Mouse (Mus musculus): ENCODE results near the gene Tmem266.

Tmem266 gene

DNA sequence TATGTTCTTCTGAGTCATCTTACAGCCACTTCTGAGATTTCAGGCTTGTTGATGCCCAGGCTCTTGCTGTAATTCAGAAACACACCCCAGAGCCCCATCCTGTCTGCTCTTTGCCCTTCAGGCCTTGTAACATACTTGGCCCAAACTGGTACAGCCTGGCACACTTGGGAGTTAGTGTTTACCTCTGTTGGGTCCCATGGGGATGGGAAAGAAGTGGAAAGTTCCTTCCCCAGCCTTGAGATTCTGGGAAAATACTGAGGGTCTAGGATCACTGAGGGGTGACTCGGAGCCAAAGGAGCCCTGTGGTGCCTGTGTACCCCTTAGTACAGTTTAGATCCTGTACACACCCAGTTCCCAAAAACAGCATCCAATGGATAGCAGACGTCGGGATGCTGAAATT, 95.1 kb downstream of the Tmem266 start:
- POLR2A ChIA-PET = no interaction called here
- CTCF ChIA-PET = interaction anchor here in 1 of 4 experiments (0.9 kb wide), 1 partner anchor 12 kb away, joined by 4 read pairs; no protein-coding TSS in a partner anchor

DNA sequence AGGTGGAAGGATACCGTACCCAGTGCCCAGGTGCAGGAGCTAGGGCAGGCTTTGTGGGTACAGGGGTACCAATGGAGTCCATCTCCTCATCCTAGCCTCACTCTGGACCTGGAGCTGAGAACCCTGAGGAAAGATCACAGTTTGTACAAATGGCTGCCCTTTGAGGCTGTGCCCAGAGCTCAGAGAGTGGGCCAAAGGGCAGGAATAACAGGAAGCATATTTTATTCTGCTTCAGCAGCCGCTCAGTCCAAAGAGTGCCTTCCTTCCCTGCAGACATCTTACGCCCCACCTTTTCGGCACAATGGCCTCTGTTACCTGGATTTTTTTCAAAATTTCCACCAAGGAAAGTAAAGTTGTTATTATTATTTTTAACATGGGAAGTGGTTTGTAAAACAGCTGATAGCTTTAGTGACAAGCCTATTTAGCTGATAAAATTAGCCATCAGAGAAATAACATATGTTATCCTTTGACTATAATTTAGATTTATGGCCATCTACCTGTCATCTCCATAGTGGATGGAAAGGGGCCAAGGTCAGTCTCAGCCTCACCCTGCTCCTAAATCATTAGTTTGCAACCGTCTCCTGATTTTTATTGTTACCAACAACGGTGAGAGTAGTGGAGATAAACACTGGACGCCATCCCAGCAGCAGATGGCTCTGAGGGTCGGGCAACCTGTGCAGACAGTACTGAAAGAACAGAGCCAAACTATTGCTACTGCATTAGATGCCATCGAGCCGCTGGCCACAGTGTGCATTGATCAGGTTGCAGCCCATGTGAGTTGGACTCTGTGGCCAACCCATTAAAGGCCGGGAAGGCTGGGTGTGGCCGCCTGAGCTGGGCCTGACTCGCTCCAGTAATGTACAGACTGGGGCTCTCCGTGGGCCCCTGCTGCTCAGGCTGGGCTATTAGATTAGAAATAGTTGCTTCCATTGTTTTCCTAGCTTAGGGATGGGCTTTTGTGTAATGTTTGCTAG, 97.0 kb downstream of the Tmem266 start:
- CTCF ChIA-PET = interaction anchor here in 3 of 4 experiments (0.6 to 2.3 kb wide), 4 partner anchors 13 to 1212 kb away, joined by 3 to 10 read pairs (median 4); no protein-coding TSS in a partner anchor
- POLR2A ChIA-PET = interaction anchor here in 2 of 4 experiments (0.6 to 1.4 kb wide), 6 partner anchors 12 to 1725 kb away, joined by 3 to 4 read pairs (median 3); partner anchors contain the start of genes Scaper (in 2 of the 2) and Neil1 (in 1 of the 2)

DNA sequence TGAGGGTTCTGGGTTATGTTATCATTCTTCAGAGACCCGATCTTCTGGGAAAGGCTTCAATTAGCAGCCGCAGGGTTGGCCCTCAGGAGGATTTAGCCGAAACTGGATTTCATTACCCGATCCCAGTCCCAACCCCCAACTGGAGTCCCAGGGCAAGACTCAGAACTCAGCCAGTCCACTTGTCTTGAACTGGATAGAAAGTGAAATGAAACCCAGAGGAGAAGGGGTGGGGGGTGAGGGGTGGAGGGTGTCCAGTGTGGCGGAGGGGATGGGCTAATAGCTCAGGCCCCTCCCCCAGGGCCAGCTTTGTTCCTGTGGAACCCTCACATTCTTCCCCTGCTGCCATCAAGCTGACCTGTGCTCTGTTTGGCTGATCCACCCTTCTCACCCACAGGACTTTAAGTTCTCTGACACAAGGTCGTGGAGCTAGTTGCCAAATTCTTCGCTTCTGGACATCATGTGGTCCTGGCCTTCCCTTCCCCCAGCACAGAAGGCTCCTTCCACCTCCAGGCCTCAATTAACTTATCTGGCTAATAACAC, 98.6 kb downstream of the Tmem266 start:
- POLR2A ChIA-PET = interaction anchor here in 1 of 4 experiments (1.4 kb wide), 2 partner anchors 14 to 512 kb away, joined by 4 read pairs; partner anchors contain the start of gene Scaper
- CTCF ChIA-PET = interaction anchor here in 1 of 4 experiments (2.3 kb wide), 1 partner anchor 16 kb away, joined by 10 read pairs; no protein-coding TSS in a partner anchor

DNA sequence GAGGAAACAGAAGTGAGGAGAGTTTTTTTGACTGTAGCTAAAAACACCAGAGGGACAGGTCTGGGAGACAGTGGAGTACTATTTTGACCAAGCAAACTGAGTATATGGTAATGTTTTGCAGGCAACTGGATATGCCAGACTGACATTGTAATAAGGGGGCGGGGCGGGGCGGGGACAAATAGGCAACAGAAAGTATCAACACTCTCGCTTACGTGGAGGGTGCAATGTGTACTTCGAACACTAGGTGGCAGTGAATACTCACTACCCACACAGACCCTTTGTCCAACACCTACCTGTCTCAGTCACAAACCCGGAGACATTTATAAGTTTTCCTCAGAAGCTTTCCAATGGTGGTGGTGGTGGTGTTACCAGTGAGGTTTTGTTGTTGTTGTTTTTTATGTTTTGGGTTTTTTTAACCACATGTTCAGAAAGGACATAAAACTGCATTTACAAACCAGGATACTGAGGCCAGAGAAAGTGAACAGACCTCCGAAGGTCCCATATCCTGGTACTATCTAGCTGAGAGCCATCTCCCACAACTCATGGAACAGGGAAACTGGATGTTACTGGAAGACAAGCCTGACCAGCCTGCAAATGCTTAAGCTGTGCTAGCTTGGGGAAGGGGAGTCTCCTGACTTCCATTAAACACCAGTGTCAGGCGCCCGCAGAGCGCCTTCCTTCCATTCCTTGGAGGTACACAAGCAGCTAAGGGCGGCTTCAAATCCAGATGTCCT, 102.7 kb downstream of the Tmem266 start:
- ChIA-PET CTCF (interaction anchor here (0.6 to 3.1 kb wide), 32 partner anchors 9 to 1461 kb away, joined by 3 to 19 read pairs (median 3); partner anchors contain the start of gene Scaper (in 1 of the 4)), POLR2A (interaction anchor here (0.6 to 1.8 kb wide), 13 partner anchors 12 to 509 kb away, joined by 3 to 7 read pairs (median 3); partner anchors contain the start of genes Etfa (in 1 of the 4) and Scaper (in 1 of the 4))

DNA sequence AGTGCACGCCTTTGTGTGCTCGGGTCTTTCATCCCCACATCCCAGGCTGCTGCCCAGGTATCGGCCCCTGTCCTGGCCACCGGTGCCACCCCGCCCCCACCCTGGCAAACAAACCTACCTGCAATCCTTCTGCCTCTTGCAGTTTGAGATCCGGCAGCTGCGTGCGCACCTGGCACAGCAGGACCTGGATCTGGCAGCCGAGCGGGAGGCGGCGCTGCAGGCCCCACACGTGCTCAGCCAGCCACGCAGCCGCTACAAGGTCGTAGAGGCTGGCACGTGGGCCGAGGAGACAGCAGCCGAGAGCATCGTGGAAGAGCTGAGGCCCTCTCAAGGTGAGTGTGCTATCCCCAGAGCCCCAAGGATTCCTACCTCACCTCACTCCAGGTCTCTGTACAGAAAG, 103.4 kb downstream of the Tmem266 start:
- CTCF ChIA-PET = interaction anchor here (0.6 to 3.1 kb wide), 25 partner anchors 8 to 1460 kb away, joined by 3 to 19 read pairs (median 4); partner anchors contain the start of genes Pstpip1 (in 1 of the 4) and Scaper (in 1 of the 4)
- POLR2A ChIA-PET = interaction anchor here in 3 of 4 experiments (0.6 to 1.8 kb wide), 8 partner anchors 12 to 629 kb away, joined by 3 to 7 read pairs (median 3); no protein-coding TSS in a partner anchor

DNA sequence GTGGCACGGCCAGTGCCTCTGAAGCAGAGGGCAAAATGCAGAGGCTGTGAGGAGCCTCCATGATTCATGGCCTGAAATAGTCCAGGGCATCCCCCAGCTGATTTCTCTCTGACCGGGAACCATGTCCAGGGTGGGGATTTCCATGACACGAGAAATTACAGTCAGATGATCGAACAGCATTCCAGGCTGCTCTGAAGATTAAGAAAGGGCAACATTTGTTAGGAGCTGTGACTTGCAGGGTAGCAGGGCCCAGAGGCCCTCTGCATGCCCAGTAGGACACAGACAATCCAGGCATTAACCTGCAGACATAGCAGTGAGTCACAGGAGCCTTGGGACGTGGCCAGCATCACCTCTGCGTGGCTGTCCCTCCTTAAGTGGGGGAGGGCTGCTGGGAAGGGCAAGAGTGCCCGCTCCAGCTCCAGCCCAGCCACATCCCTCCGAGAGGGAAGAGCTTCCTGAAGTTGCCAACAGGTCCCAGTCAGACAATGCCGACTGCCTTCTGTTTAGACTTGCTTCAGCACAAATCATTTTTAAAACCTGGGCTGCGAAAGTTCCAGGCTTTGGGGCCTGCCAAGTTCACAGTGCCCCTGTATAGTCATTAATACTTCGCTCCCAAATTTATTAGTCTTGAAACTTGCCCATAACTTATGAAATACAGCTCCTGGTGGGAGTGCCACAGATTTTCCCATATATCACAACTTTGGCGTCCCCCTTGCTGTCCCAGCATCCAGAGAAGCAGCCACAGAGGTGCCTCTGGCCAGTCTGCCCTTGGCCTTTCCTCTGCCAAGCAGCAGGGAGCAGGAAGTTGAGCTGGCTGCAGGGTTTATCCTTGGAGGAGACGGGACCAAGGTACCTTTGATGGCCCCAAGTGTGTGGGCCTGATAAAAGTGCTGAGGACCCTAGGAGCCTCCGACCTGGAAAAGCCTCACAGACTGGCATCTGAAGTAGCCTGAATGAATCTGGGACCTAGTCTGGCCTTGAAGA, 105.9 kb downstream of the Tmem266 start:
- POLR2A ChIA-PET = interaction anchor here in 1 of 4 experiments (1.4 to 1.8 kb wide), 3 partner anchors 12 to 76 kb away, joined by 4 to 8 read pairs (median 6); no protein-coding TSS in a partner anchor
- CTCF ChIA-PET = interaction anchor here in 1 of 4 experiments (0.9 to 1.5 kb wide), 2 partner anchors 23 to 93 kb away, joined by 4 to 5 read pairs; no protein-coding TSS in a partner anchor

DNA sequence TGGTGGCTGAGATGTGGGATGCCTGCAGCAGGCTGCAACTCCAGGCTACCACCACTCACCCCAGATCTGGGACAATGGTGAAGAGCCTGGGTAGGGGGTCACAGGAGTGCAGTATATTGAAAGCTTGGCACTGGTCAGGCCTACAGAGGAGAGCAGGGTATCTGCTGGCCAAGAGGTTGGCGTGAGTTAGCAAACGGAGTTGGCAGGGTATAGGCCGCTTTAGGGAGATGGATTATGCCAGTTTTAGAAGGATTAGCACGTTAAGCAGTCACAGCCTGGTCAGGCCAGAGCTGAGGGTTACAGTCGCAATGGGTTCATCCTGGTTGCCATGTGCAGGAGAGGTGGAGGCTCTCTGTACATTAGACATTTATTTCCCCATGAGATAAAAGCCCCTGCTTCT, 107.2 kb downstream of the Tmem266 start:
- CTCF ChIA-PET = interaction anchor here in 1 of 4 experiments (0.6 kb wide), 1 partner anchor 1118 kb away, joined by 3 read pairs; no protein-coding TSS in a partner anchor
- POLR2A ChIA-PET = interaction anchor here in 2 of 4 experiments (0.5 to 1.8 kb wide), 2 partner anchors 11 to 124 kb away, joined by 3 to 8 read pairs; no protein-coding TSS in a partner anchor

DNA sequence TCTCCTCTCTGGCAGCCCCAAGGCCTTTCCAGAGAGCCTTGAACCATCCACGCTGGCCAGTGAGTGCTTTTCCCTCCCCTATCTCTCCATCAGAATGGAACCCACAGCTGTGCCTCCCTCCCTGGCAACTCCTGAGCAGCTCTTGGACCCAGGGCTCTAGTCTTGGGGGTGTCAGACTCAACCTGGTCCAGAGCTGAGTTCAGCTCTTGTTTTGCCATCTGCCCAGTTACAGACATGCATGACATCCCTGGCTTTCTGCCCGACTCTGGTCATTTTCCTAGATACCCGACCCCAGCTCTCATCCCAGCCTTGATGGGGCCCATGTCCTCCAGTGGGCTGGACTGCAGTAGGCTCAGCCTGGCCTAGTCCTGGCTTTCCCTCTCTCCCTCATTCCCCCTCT, 111.7 kb downstream of the Tmem266 start:
- POLR2A ChIA-PET = interaction anchor here in 1 of 4 experiments (1.7 kb wide), 1 partner anchor 9 kb away, joined by 5 read pairs; no protein-coding TSS in a partner anchor

DNA sequence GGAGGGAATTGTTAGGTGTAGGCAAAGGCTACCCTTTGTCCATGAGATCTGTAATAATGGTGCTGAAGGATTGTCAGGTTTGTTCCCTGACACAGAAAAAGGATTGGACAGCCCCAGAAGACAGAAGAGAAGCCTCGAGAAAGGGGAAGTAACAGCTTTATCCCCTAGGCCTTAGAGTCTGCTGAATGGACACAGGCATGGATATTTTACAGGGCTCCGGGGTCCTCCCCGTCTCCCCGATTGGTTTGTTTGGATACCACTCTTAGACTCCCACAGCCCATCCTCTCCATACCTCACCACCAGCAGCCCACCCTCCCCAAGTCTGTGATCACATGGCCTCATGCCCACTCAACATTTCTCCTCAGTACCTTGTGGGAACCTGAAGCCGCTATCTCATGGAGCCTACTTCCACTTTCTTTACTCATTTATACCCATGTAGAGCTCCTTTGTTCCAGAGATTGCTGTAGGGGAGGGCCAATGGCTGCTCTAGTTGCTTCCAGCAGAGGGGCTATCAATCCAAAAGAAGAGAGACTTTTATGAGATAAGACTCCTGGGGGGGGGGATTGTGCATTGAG, 112.6 kb downstream of the Tmem266 start:
- CTCF ChIA-PET = interaction anchor here in 2 of 4 experiments (0.6 to 1.5 kb wide), 5 partner anchors 9 to 28 kb away, joined by 3 to 5 read pairs (median 4); no protein-coding TSS in a partner anchor
- POLR2A ChIA-PET = interaction anchor here in 1 of 4 experiments (1.1 to 1.8 kb wide), 4 partner anchors 9 to 73 kb away, joined by 3 to 5 read pairs (median 4); partner anchors contain the start of gene Etfa

More for the DNA sequence above, 111.7 kb downstream of the Tmem266 start:
- CTCF ChIA-PET = interaction anchor here in 2 of 4 experiments (1.2 to 1.5 kb wide), 2 partner anchors 8 to 9 kb away, joined by 4 to 5 read pairs; no protein-coding TSS in a partner anchor

DNA sequence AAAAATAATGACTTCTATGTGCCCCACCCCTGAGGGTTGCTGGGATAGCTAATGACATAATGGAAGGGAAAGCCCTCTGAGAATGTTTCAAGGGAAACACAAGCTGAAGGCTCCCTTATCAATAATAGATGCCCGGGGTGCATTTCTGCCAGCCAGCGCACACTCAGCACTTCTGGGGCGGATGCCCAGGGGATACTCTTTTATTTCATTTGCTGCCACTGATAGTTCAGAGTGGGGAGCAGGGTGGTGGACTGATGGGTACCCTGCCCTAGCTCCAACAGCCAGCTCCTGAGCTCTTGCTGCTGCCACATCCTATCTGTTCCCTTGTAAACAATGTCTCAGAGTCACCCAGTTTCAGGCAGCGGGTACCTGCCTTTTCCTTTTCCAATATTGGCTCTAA, 120.8 kb downstream of the Tmem266 start:
- POLR2A ChIA-PET = interaction anchor here in 2 of 4 experiments (0.6 to 2.1 kb wide), 7 partner anchors 9 to 431 kb away, joined by 3 to 7 read pairs (median 4); partner anchors contain the start of gene Etfa (in 1 of the 2)
- CTCF ChIA-PET = interaction anchor here (0.6 to 1.5 kb wide), 4 partner anchors 18 to 1278 kb away, joined by 3 to 4 read pairs (median 3); no protein-coding TSS in a partner anchor

DNA sequence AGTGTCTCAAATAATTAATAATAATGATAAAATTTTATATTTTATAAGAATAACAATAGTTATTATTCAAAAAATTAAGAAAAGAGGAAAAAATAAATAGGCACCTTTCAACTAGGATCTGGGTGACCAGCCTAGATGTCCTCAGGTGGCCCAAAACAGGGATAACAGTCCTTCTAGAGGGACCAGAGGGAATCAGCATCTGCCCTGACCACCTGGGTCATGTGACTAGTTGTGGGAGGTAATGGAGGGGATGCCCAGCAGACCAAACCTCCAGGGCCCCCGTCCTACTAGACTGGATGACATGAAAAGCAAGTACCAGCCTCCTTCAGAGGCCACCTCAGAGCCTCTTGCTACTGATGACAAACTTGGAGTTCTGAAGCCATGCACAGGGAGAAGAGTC, 122.4 kb downstream of the Tmem266 start:
- POLR2A ChIA-PET = no interaction called here
- CTCF ChIA-PET = no interaction called here

DNA sequence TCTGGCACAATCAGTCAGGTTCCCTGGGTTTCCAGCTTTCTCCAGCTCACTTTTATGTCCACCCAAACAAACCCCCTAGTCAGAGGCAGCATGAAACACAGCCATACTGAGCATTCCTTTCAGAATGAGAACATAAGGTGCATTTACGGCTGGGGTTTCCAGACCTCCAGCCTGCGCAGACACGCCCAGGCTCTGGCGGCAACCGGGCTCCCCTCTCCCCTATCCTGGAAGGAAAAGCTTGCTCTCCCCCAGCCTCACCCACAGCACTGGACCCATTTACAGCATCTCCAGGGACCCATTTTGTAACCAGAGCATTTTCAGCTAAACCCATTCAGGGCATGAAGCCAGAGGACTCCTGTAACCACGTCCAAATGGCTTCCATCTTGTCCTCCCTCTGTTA, 123.3 kb downstream of the Tmem266 start:
- POLR2A ChIA-PET = no interaction called here
- CTCF ChIA-PET = interaction anchor here in 1 of 4 experiments (1.4 kb wide), 1 partner anchor 20 kb away, joined by 6 read pairs; no protein-coding TSS in a partner anchor

DNA sequence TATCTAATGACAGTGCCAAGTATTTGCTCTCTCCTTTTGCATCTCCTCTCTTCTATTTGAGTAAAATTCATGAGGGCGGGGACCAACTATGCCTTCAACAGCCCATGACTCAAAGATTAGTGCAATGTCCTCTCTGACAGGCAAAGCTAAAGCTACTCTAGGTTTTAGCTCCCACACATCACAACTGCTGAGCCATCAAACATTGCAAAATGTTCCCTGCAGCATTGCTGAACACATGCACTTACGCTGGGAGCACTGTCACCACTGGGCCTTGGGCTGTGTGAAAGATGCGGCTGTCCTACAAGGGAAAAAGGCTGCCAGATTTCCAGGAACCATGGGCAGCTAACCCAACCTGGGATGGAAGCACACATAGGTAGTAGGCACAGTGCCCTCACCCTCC, 124.7 kb downstream of the Tmem266 start:
- POLR2A ChIA-PET = interaction anchor here in 1 of 4 experiments (0.8 kb wide), 1 partner anchor 51 kb away, joined by 3 read pairs; no protein-coding TSS in a partner anchor
- CTCF ChIA-PET = interaction anchor here in 1 of 4 experiments (1.4 kb wide), 1 partner anchor 22 kb away, joined by 6 read pairs; no protein-coding TSS in a partner anchor

DNA sequence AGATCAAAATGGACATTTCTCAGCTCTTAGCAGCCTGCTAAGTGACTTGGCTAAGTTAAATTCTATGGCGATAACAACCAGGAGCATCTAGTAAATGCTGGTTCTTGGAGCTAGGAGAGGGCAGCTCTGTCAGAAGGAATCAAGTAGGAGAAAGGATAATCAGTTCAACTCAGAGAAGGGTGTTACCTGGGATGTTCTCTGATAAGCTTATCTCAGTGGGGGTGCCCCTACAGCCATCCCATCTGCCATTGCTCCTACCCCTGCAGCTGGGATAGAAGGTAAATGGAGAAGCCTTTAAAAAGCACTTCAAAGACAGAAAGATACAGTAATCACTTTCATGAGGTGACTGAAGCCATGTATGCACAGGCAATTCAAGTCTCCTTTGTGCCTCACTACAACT, 126.2 kb downstream of the Tmem266 start:
- POLR2A ChIA-PET = interaction anchor here in 2 of 4 experiments (0.6 to 1.3 kb wide), 4 partner anchors 13 to 59 kb away, joined by 3 to 4 read pairs (median 3); partner anchors contain the start of gene Etfa (in 1 of the 2)
- CTCF ChIA-PET = interaction anchor here in 1 of 4 experiments (0.6 kb wide), 2 partner anchors 44 to 1905 kb away, joined by 3 to 14 read pairs; no protein-coding TSS in a partner anchor

DNA sequence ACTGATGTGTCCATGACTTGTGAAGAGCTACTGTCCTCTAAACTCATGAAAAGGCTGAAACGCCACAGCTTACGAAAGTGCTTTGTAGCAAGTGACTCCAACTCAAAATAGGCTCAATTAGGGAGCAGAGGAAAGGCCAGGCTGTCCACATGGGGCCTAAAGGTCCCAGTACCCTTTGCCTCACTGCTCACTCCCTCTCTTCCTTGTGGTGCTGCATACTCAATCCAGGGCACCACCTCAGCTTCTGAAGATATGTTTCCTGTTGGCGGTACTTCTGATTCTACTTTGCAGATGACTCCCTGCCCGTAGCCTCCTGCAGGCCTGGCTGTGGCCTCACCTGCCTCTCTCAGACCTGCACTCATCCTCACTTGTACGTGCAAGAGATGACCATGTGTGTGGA, 126.7 kb downstream of the Tmem266 start:
- ChIA-PET POLR2A (interaction anchor here in 2 of 4 experiments (0.8 to 1.4 kb wide), 3 partner anchors 13 to 59 kb away, joined by 3 to 5 read pairs (median 4); partner anchors contain the start of gene Etfa (in 1 of the 2)), CTCF (interaction anchor here in 1 of 4 experiments (0.6 kb wide), 2 partner anchors 45 to 1904 kb away, joined by 3 to 14 read pairs; no protein-coding TSS in a partner anchor)

DNA sequence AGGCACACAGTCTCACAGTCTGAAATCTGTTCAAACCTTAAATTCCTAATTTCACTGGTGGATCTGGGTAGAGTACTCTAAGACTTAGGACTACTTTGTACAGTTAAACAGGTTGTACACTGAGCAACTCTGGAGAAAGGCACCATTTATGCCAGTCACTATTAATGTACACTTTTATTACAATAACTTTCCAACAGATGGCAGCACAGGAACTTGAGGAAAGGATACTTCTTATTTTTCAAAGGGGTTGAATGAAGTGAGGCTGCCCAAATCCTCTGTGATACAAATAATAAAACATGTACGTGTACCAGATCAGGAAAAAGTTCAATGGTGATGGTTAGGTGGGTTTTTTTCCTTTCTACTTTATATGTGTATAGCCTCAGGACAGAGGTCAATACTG, 141.7 kb downstream of the Tmem266 start:
- POLR2A ChIA-PET = no interaction called here
- CTCF ChIA-PET = no interaction called here

Measured in embryonic stem cell, embryonic (primary cell).